Comparison of ENCODE assay signal across 31 mouse cellular contexts in genomic region chr16:77026099-77026498, GRCm38 (mm10). TPM values are rescaled to one million over a fixed set of nuclear protein-coding genes. Genes with fewer than 3 reads are reported as not detected.
DNase-seq lines count a peak whose midpoint lies in the region; ATAC-seq and TF ChIP-seq lines count a peak whose summit lies in the region.
"Had no signal": no experiment of that assay in that cellular context is flagged by ENCODE, and none has a peak within 500 bp of the region (broad histone marks: within the 10 kb centered on the region; RNA-seq: fewer than 3 reads in every experiment).

No protein-coding gene starts in this region.

- no peak for DNase-seq in layer of hippocampus, adult 2 months (ENCODE audit: low spot score in 2 of 2)
- DNase-seq in layer of hippocampus, adult 11-12 months (ENCODE audit: low spot score): no peak
- no peak for DNase-seq in liver, embryonic 13.5 days
- no peak for DNase-seq in cerebellum, adult 11-12 months
- DNase-seq: adrenal gland, adult 8-10 months; adrenal gland, postnatal 25 days; cerebellum, adult 2 months; cerebellum, adult 9-11 months; cerebellum, postnatal 25 days; embryo, embryonic 11 days; forebrain, postnatal 0 days; gastrocnemius, adult 2 months; gastrocnemius, postnatal 14 days; heart, adult 18-20 months; heart, postnatal 10 days; heart, postnatal 36 days had no signal

- H3K27ac ChIP-seq in layer of hippocampus, adult 2 months: peak overlapping the region; percentile 89; the same call in 1 of the 2 replicates
- peak overlapping the region; percentile 41 for H3K27ac ChIP-seq in bone marrow, adult 2 months (ENCODE audit: control insufficient read depth, insufficient read depth, low read depth, low read length, poor library complexity)
- peak overlapping the region; percentile 99 for H3K27ac ChIP-seq in liver, embryonic 13.5 days
- peak overlapping the region; percentile 95 for H3K27ac ChIP-seq in liver, embryonic 16.5 days (ENCODE audit: low read length)
- no peak overlapping the region for H3K27ac ChIP-seq in heart, embryonic 11.5 days (ENCODE audit: low read depth, low read length)
- H3K27ac ChIP-seq in hindbrain, embryonic 13.5 days: no peak overlapping the region
- H3K27ac ChIP-seq: embryonic facial prominence, embryonic 10.5 days; embryonic facial prominence, embryonic 13.5 days; gastrocnemius, adult 2 months; heart, embryonic 15.5 days; hindbrain, embryonic 10.5 days; hindbrain, embryonic 14.5 days; hindbrain, postnatal 0 days had no signal

- H3K9ac ChIP-seq in liver, embryonic 13.5 days: peak overlapping the region; percentile 71
- H3K9ac ChIP-seq in liver, embryonic 16.5 days (ENCODE audit: low read depth, low read length): peak overlapping the region; percentile 40
- H3K9ac ChIP-seq in heart, embryonic 11.5 days (ENCODE audit: low read depth, low read length): no peak overlapping the region
- no peak overlapping the region for H3K9ac ChIP-seq in hindbrain, embryonic 13.5 days
- H3K9ac ChIP-seq: embryonic facial prominence, embryonic 13.5 days; forebrain, postnatal 0 days; heart, embryonic 12.5 days; heart, embryonic 15.5 days; hindbrain, embryonic 14.5 days had no signal

- H3K4me2 ChIP-seq in liver, embryonic 13.5 days: peak overlapping the region; percentile 56
- peak overlapping the region; percentile 48; the same call in 1 of the 2 replicates for H3K4me2 ChIP-seq in liver, embryonic 16.5 days (ENCODE audit: low read depth, low read length)
- no peak overlapping the region for H3K4me2 ChIP-seq in heart, embryonic 11.5 days
- no peak overlapping the region for H3K4me2 ChIP-seq in hindbrain, embryonic 13.5 days
- H3K4me2 ChIP-seq: embryonic facial prominence, embryonic 13.5 days; heart, embryonic 12.5 days; heart, embryonic 15.5 days; hindbrain, embryonic 14.5 days had no signal

- no peaks in the 10 kb centered on the region for H3K9me3 ChIP-seq in liver, embryonic 13.5 days (replicated peaks)
- no peaks in the 10 kb centered on the region for H3K9me3 ChIP-seq in liver, embryonic 16.5 days (replicated peaks; ENCODE audit: control insufficient read depth, low read length)
- peaks cover 6% of the 10 kb centered on the region for H3K9me3 ChIP-seq in heart, embryonic 11.5 days (replicated peaks; ENCODE audit: control insufficient read depth, low read length)
- peaks cover 5% of the 10 kb centered on the region; the same call in 1 of the 2 replicates for H3K9me3 ChIP-seq in hindbrain, embryonic 13.5 days

- TF ChIP-seq POLR2A in bone marrow, adult 2 months (IDR thresholded peaks at IDR 0.05; ENCODE audit: borderline replicate concordance, control insufficient read depth, low read depth, low read length): no peak

- no peak for ATAC-seq in liver, embryonic 13.5 days (ENCODE audit: low read depth)
- no peak for ATAC-seq in liver, embryonic 16.5 days (ENCODE audit: low read depth)
- ATAC-seq in heart, embryonic 11.5 days (replicated peaks; ENCODE audit: insufficient number of reproducible peaks, low FRiP score, low TSS enrichment): no peak
- ATAC-seq in hindbrain, embryonic 13.5 days (ENCODE audit: low FRiP score): no peak
- ATAC-seq: activated CD4-positive, CD25-positive, alpha-beta regulatory T cell, adult 4 months; CD4-positive, CD25-positive, alpha-beta regulatory T cell, adult 4 months; forebrain, embryonic 14.5 days; forebrain, postnatal 0 days; hindbrain, postnatal 0 days; inflammation-experienced regulatory T-cells, adult 6 months had no signal

- WGBS in bone marrow, adult 2 months: 86% methylated on average over 4 of the region's 4 CpGs
- WGBS in liver, embryonic 13.5 days (ENCODE audit: insufficient replicate concordance): 70% methylated on average over 4 of the region's 4 CpGs
- WGBS in liver, embryonic 16.5 days (ENCODE audit: insufficient replicate concordance): 67% methylated on average over 4 of the region's 4 CpGs
- WGBS in heart, embryonic 11.5 days (ENCODE audit: insufficient replicate concordance): 95% methylated on average over 4 of the region's 4 CpGs
- WGBS in hindbrain, embryonic 13.5 days: 96% methylated on average over 4 of the region's 4 CpGs

- peaks cover 19% of the 10 kb centered on the region for H3K36me3 ChIP-seq in liver, embryonic 13.5 days
- peaks cover 11% of the 10 kb centered on the region for H3K36me3 ChIP-seq in liver, embryonic 16.5 days (ENCODE audit: control insufficient read depth, insufficient read depth)
- H3K36me3 ChIP-seq in heart, embryonic 11.5 days (ENCODE audit: control insufficient read depth, insufficient read depth, low read length): peaks cover 3% of the 10 kb centered on the region
- H3K36me3 ChIP-seq in hindbrain, embryonic 13.5 days: peaks cover 12% of the 10 kb centered on the region

- H3K4me3 ChIP-seq in layer of hippocampus, adult 2 months: no peak overlapping the region
- H3K4me3 ChIP-seq in bone marrow, adult 2 months (replicated peaks; ENCODE audit: control insufficient read depth, low read depth, low read length): no peak overlapping the region
- 0 out of 2 replicates have a peak overlapping the region, but pooled peaks have one; percentile 7 for H3K4me3 ChIP-seq in liver, embryonic 13.5 days (replicated peaks)
- no peak overlapping the region for H3K4me3 ChIP-seq in liver, embryonic 16.5 days (ENCODE audit: low read depth, low read length)
- no peak overlapping the region for H3K4me3 ChIP-seq in heart, embryonic 11.5 days (ENCODE audit: low read depth, low read length)
- H3K4me3 ChIP-seq in hindbrain, embryonic 13.5 days: no peak overlapping the region
- H3K4me3 ChIP-seq: embryonic facial prominence, embryonic 10.5 days; embryonic facial prominence, embryonic 13.5 days; gastrocnemius, adult 2 months; heart, embryonic 12.5 days; heart, embryonic 15.5 days; hindbrain, embryonic 10.5 days had no signal

- no peak for TF ChIP-seq CTCF in layer of hippocampus, adult 2 months (conservative IDR thresholded peaks at IDR 0.05)
- no peak for TF ChIP-seq CTCF in bone marrow, adult 2 months (IDR thresholded peaks at IDR 0.05; ENCODE audit: control insufficient read depth, insufficient read depth, low read length)

- no peaks in the 10 kb centered on the region for H3K27me3 ChIP-seq in liver, embryonic 13.5 days
- no peaks in the 10 kb centered on the region for H3K27me3 ChIP-seq in liver, embryonic 16.5 days (ENCODE audit: control insufficient read depth, insufficient read depth, low read depth, low read length)
- H3K27me3 ChIP-seq in heart, embryonic 11.5 days (ENCODE audit: control insufficient read depth, insufficient read depth, low read length): no peaks in the 10 kb centered on the region
- H3K27me3 ChIP-seq in hindbrain, embryonic 13.5 days: no peaks in the 10 kb centered on the region
- H3K27me3 ChIP-seq: embryonic facial prominence, embryonic 13.5 days; heart, embryonic 12.5 days; heart, embryonic 15.5 days had no signal

- peaks cover 3% of the 10 kb centered on the region for H3K4me1 ChIP-seq in bone marrow, adult 2 months (ENCODE audit: control insufficient read depth, insufficient read depth, low read length)
- peaks cover 92% of the 10 kb centered on the region for H3K4me1 ChIP-seq in liver, embryonic 13.5 days (replicated peaks)
- peaks cover 83% of the 10 kb centered on the region for H3K4me1 ChIP-seq in liver, embryonic 16.5 days (ENCODE audit: control insufficient read depth, low read depth, low read length)
- H3K4me1 ChIP-seq in heart, embryonic 11.5 days (ENCODE audit: control insufficient read depth, insufficient read depth, low read length): peaks cover 36% of the 10 kb centered on the region
- peaks cover 26% of the 10 kb centered on the region for H3K4me1 ChIP-seq in hindbrain, embryonic 13.5 days (replicated peaks)

RNA-seq across cellular contexts. Expression of gene Usp25, which starts 12.6 kb away (rescaled TPM):
- total RNA-seq in layer of hippocampus, adult 2 months (2021): 10 to 100 TPM; 29.8 to 36.6 TPM
- 47.0 and 54.2 TPM in 2 replicates for polyA plus RNA-seq in bone marrow, adult 2 months (2011; ENCODE audit: insufficient read depth, insufficient read length, low replicate concordance, missing spikeins)
- 37.1 and 42.3 TPM in 2 replicates for polyA plus RNA-seq in liver, embryonic 13.5 days (2015; fragmentation: Nextera tagmentation; extraction: Ambion mirVana)
- polyA plus RNA-seq in liver, embryonic 16.5 days (2015; fragmentation: Nextera tagmentation; extraction: Ambion mirVana): 18.3 and 25.5 TPM in 2 replicates
- polyA plus RNA-seq in heart, embryonic 11.5 days (2014; fragmentation: Nextera tagmentation; extraction: Ambion mirVana): 29.4 and 29.9 TPM in 2 replicates
- polyA plus RNA-seq in hindbrain, embryonic 13.5 days (2015; fragmentation: Nextera tagmentation; extraction: Ambion mirVana): 11.2 and 13.8 TPM in 2 replicates

Comparison
In these comparisons a context has a peak if more than half of its experiments do, and no peak if none do; other contexts are left out.
1. H3K27ac ChIP-seq: peak in layer of hippocampus, adult 2 months (single experiment), bone marrow, adult 2 months (single experiment), liver, embryonic 13.5 days (single experiment) and liver, embryonic 16.5 days (single experiment); none in heart, embryonic 11.5 days (single experiment) and hindbrain, embryonic 13.5 days (single experiment).
2. H3K4me2 ChIP-seq: peak in liver, embryonic 13.5 days (single experiment) and liver, embryonic 16.5 days (single experiment); none in heart, embryonic 11.5 days (single experiment) and hindbrain, embryonic 13.5 days (single experiment).
3. H3K9ac ChIP-seq: peak in liver, embryonic 13.5 days (single experiment) and liver, embryonic 16.5 days (single experiment); none in heart, embryonic 11.5 days (single experiment) and hindbrain, embryonic 13.5 days (single experiment).